Mouse (Mus musculus): ENCODE measurements around the gene Cdhr3. TPM values are rescaled to one million over a fixed set of nuclear protein-coding genes. Genes with fewer than 3 reads are reported as not detected.
"Not testable (repeated sequence)": the region's sequence is repeated elsewhere in the genome, so short reads cannot be mapped to it uniquely, and the experiment has no call there.

The Cdhr3 gene
- total RNA-seq, 2 experiments from 2014 or later = 0.66 to 2.3 TPM

DNA sequence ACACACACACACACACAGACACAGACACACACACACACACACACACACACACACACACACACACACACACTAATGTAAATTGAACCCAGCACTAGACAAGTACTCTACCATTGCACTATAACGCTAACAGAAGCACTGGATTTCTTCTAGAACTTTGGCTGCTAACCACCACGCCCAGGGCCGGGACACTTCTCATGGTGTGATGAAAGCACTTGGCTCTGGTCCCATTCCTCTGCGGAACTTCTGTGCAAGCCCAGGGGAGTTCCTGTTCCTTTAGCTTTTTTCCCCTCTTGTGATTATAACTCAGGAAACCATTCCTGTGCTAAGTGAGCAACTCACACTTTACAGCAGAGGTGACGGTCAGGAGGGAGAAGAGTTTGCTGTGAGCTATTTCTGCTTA, 9.3 kb downstream of the Cdhr3 start:
- DNase-seq (ENCODE audit: extremely low spot score in 1 of 2, low spot score in 1 of 2) = no peak

DNA sequence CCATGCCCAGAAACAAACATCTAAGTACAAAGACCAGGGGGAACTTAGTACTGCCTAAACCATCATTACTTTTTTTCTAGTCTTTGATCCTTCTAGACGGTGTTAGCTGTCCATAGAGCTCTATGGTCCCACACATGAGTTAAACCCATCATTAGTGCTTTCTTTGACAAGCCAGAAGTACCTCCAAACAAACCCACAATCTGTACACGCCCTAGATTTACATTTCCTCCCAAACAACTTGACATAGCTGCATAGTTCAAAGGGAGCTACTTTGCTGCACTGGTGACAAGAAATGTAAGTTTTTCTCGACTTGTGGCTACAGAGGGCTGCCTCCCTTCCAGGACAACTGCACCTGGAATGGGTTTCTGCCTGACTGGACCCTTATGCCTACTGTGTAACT, 16.4 kb downstream of the Cdhr3 start:
- no peak for DNase-seq (ENCODE audit: extremely low spot score in 1 of 2, low spot score in 1 of 2)

DNA sequence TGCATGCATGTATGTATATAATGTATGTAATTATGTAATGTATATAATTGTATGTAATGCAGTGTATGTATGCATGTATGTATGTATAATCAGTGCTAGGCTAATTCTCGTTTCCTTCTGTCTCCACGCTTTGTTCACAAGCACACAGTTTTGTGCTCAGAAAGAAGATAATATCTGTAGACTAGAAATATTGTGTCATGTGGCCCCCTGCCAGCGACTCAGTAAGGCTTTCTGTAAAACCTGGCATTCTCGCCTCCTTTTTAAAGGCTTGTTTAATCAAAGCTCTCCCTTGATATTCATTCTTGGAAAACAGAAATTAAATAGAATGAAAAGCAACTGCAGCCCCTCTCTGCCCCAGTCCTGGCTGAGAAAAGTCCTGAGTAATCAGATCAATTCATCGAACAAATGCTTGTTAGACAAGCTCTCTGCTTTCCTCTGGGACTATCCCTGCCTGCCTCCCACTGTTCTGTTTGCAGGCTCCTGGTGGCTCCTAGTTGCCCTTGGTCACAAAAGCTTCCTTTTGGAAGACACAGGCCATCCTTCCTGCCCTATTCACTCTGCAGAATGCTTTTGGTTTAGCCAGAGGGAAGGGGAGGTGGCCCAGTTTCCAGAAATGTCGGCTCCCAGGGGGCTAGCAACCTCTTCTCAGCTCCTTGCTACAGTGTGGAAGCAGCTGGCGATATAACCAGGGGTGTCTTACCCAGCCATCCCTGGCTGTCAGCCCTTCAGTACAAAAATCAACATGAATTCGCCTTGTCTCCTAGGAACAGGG, 20.6 kb downstream of the Cdhr3 start:
- DNase-seq (ENCODE audit: extremely low spot score in 1 of 2, low spot score in 1 of 2) = peak in 1 of 2 experiments; percentile 61

DNA sequence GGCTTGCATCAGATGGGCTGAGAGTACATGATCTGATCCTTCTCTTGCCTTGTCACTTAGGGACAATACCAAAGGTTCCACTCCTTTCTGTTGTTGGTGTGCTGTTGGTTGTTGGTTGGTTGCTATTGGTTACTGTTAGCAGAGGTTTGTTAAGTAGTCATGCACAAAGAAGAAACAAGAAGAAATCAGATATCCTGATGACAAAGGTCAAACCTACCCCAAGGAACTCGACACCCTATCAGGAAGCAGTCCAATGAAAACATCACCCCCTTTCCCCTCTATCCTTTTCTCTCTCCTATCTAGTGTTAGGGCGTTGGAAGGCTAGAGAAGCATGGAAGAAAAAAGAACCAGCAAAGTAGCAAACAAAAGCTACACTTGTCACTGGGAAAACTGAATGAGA, 23.7 kb downstream of the Cdhr3 start:
- no peak for DNase-seq (ENCODE audit: extremely low spot score in 1 of 2, low spot score in 1 of 2)

DNA sequence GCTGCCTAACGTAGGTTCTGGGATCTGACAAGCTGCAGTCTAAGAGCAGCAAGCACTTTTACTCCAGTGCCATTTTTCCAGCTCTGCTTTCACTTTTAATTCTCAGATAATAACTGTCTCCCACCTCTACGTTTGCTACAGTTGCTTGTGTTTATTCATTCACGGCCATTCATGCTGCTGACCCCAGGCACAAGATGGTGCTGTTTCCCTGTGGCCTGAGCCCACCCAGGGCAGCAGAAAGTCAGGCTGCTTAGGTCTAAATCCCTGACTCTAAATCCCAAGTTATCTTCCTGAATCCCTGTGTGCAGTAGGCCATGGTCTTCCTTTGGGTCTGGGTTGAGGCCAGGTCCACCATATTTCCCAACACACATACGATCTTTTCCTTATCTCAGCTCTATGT, 26.3 kb downstream of the Cdhr3 start:
- no peak for DNase-seq (ENCODE audit: extremely low spot score in 1 of 2, low spot score in 1 of 2)

DNA sequence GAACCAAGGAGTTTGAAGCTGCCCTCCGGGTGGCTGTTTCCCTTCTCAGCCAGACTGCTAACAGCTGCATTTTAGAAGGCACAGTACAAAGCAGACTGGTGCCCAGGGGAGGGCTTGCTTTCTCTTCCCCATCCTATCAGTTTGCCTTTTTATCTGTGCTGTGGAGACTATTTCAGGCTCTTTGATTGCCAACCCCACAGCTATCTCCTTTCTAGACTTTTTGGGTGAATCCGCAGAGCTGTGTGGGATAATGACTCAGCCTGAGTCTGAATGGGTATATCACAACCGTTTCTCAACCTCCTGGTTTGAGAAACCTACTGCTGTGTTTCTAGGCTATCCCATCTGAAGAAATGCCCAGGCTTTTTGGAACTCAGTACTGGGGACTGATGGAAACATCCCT, 27.5 kb downstream of the Cdhr3 start:
- DNase-seq (ENCODE audit: extremely low spot score in 1 of 2, low spot score in 1 of 2) = no peak

DNA sequence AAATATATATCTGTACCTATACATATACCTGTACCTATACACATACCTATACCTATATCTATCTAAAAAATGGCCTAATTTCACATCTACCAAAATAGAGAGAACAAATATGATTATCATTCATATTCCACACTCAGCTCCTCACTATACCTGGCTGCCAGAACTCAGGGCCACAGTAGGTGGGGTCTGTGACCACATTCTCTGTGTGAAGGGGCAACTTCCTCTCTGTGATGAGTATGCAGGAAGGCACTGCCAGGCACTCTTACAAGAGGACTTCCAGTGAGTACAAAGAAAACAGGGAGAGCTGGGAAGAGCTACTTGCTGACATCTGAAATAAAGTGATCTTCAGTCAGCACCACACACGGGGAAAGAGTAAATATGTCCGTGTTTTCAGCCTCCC, 28.4 kb downstream of the Cdhr3 start:
- DNase-seq (ENCODE audit: extremely low spot score in 1 of 2, low spot score in 1 of 2) = no peak

DNA sequence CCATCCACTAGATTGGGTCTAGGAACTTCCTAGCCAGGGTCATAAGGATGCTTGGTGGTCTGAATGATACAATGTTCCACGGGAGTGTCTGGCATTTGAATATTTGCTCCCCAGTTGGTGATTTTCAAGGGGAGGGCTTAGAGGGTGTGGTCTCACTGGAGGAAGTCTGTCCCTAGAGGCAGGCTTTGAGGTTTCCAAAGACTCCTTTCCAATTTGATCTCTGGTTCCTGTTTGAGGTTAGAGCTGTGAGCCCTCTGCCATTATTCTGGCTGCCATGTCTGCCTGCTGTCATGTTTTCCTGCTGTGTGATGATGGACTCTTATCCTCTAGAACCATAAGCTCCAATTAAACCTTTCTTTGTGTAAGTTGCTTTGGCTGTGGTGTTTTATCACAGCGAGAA, 29.4 kb downstream of the Cdhr3 start:
- DNase-seq (ENCODE audit: extremely low spot score in 1 of 2, low spot score in 1 of 2) = no peak

DNA sequence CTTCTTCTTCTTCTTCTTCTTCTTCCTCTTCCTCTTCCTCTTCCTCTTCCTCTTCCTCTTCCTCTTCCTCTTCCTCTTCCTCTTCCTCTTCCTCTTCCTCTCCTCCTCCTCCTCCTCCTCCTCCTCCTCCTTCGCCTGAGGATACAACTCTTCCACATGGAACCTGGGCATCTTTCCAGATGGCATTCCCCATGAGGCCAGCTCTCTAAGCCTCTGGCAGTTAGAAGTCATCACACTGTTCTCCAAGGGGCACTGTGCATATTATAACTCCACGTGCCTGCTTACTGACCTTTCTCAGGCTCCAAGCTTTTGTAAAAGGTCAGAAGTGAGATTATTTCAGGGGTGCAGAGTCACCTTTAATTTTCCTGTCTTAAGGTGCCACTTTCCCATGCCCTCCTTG, 30.3 kb downstream of the Cdhr3 start:
- DNase-seq (ENCODE audit: extremely low spot score in 1 of 2, low spot score in 1 of 2) = not testable (repeated sequence)

DNA sequence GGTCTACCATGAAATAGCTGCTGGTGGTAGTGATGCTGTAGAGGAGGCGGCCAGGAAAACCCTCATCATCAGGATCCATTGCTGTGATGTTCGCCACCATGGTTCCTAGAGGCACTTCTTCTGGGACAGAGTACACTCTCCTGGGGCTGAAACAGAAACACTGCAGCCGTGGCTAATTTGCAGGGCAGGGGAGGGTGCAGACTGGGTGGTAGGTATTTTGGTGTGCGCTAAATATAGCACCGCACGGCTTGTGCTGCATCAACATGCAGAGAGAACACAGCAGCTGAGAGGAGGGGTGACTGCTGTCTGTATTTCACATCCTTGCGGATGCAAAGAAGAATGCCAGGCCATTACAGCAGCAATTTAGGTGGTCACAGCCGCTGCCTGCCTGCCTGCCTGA, 31.0 kb downstream of the Cdhr3 start:
- no peak for DNase-seq (ENCODE audit: extremely low spot score in 1 of 2, low spot score in 1 of 2)

DNA sequence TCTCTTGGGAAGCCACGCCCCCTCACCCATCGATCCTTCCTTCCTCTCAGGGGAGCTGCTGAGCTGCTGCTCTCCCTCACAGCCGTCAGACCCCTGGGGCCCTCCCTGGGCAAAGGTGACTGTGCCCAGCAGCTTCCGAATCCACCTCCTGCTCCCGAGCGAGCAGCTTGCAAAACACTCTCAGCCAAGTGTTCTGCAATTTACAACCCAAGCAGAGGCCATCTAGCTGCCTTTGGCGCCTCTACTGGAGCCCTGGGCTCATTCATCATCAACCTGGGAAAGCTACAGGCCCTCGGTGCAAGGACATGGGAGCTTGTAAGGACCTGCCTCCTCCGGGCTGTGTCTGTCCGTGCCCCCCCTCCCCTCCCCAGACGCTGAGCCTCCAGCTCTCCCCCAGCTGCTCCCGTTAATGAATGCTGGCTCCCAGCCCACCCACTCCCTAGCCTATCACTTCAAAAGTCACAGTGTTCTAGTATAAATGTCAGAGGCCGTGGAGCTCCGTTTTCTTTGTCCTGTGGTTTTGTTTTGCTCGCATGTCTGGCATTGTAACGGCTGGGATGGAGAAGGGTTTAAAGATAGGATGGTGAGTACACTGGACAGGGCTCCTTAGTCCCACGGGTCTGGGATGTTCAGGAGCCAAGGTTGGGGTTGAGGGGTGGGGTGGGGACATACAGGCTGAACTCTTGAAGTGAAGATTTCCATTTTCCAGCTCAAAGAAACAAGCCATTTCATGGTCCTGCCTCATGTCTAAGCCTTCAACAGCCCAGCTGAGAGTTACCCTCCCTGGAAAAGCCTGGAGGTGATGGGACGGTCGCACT, 35.2 kb downstream of the Cdhr3 start:
- DNase-seq (ENCODE audit: extremely low spot score in 1 of 2, low spot score in 1 of 2) = no peak

DNA sequence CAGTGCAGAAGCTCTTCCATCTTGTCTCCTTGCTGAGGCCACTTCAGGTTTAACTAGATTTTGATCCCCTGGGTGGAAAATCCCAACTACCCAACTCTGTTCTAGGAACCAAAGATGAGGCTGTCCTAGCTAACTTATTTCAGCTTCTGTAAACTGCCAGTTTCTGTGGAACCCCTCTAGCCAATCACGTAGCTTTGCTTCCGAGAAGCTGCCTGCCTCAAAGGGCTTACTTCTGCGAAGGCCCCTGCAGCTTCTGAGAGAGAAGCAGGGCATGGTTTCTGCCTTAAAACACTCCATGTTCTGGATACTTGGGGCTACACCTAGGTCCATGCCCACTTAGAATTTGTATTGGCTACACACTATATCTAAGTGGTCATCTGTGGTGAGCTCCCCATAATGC, 36.1 kb downstream of the Cdhr3 start:
- no peak for DNase-seq (ENCODE audit: extremely low spot score in 1 of 2, low spot score in 1 of 2)

DNA sequence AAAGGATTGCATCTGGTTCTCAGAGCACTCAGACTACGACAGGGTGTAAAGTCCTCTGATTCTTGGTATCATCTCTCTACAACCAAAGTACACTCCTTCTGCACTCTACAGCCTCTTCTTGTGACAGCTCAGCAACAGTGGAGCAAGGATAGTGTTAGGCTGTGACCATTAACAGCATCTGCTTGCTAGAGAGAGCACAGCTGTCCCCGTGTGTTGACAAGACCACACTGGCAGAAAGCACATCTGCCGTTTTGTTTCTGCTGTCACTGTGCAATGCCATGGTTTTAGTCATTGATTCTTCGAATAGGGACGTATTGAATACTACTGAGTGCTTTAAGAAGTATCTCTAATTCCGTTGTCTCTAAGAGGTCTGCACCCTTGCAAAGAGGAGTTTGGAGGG, 36.6 kb downstream of the Cdhr3 start:
- DNase-seq (ENCODE audit: extremely low spot score in 1 of 2, low spot score in 1 of 2) = no peak

DNA sequence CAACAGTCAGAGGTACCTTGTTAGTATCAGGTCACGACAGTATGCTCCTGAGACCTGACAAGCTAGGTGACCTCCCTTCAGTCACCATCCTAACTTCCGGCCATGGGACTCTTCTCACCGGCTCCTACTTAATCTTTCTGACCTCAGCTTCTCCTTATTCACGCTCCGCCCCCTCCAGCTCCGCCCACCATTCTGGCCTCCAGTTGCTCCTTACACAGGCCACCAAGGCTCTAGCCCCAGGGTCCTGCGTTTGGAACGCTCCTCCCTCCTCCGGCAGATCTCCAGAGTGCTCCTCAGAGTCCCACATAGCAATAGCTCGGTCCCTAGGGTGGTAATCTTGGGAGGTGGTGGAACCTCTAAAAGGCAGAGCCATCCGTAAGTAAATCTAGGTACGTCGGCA, 38.9 kb downstream of the Cdhr3 start:
- no peak for DNase-seq (ENCODE audit: extremely low spot score in 1 of 2, low spot score in 1 of 2)

DNA sequence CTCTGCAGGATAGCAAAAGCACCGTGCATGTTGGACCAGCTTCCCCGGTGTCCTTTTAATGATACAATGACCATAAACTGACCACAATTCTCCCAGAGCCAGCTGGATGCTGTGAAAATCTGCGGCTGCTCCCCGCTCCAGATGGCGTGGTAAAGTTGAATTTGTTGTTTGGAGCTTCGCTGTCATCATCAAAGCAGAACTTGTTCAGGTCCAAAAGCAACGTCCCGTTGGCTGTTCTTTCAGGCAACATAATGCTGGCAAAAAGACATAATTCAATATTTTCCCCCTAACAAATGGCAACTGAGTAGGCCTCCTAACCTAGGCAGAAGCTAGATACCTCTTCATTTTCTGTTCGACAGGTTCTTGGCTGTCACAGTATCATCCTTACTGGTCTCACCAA, 39.4 kb downstream of the Cdhr3 start:
- DNase-seq (ENCODE audit: extremely low spot score in 1 of 2, low spot score in 1 of 2) = no peak

DNA sequence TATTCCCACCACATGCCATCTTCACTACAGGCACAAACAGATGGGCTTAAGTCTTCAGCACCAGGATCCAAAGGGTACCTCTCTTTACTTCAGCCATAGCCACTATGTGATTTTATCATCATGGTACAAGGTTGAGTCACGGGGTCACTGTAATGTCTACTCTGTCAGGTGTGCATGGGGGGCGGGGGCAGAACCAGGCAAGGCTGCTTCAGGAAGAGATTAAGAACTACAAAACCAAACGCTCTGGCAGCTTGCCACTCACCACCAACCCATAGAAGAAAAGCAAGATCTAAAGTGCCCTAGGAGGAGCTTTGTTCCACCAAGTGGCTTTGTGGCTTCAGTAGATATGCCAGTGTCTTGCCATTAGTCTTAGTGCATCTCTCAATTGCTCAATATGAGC, 44.3 kb downstream of the Cdhr3 start:
- DNase-seq (ENCODE audit: extremely low spot score in 1 of 2, low spot score in 1 of 2) = no peak

DNA sequence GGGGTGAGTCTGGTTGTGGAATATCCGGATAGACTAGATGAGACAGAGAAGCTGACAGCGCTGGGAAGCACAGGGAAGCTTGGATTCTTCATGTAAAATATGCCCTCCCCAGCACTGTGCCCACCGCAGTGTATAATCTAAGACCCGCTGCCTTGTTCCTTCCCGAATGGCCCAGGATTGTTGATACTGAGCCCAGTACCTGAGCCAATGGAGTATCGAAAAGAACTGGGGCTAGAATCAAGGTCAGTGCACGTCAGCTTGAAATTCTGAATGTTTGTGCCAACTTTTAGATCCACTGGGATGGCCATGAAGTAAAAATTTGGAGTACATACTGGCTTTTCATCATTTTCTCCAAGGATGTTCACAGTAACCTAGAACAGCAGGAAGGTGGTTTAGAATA, 46.2 kb downstream of the Cdhr3 start:
- DNase-seq (ENCODE audit: extremely low spot score in 1 of 2, low spot score in 1 of 2) = no peak

DNA sequence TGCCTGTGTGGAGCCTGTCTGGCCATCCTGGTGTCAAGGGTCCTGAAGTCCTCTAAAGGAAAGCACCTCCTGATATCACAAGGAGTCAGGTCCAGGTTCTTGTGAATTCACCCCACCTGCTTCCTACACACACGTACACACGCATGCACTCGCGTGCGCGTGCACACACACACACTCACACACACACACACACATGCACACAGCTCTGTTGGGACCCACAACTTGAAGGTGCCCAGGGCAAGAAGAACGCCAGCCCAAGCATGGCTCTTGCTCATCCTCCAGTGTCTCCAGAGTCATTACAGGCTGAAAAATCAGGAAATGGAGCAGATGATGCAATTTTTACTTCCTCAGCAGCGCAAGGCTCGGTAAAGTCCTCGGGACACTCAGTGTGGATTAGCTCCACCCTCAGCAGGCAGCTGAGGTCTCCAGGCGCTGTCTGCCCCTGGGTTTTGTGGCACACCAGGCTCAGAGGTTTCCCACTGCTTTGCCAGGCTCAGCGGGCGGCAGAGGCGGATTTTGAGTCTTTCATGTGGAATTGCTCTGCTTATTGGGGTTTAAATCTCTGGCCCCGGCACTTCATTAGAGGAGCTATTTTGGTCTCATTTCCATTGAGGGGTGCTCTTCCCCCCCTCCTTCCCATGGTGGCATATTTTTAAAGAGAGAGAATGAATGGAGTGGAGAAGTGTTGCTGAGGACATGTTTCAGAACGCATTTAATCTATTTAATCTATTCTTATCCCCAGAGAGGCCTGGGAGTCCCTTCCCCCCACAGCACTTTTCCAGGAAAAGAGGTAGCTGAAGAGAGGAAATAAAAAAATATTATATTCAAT, 46.9 kb downstream of the Cdhr3 start:
- no peak for DNase-seq (ENCODE audit: extremely low spot score in 1 of 2, low spot score in 1 of 2)

DNA sequence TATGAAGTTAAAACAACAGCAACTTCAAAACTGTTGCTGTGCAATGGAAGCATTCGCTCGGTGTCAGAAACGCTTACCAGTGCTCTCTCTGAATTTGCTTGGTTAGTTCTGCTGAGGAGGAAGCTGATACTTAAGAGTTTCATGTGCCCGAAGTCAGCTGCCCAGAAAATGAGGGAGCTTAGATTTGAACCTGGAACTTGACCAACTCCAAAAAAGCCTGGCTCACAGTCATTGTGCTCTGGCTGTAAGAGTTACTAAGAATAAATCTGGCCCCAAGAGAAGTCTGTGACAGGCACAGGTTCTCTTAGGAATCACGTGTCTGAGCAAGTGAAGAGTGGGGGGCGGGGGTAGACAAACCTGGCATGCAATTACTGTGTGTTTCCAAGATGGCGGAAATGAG, 51.2 kb downstream of the Cdhr3 start:
- no peak for DNase-seq (ENCODE audit: extremely low spot score in 1 of 2, low spot score in 1 of 2)

DNA sequence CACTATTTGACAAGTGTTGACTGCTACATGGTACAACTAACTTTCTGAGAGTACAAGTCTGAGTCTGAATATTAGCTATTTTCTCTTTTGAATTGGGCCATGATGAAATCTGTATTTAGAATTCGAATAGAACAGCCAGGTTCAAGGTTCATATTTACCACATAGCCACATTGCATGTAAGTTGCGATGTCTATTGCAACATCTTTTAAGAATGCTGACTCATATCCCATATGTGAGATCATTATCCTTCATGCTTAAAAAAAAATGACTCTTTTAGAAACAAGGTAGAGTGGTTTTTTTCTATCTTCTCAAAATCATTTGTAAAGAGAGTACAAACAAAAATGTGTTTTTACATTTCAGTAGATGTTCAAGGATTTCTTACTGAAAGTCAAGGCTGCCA, 51.9 kb downstream of the Cdhr3 start:
- no peak for DNase-seq (ENCODE audit: extremely low spot score in 1 of 2, low spot score in 1 of 2)

DNA sequence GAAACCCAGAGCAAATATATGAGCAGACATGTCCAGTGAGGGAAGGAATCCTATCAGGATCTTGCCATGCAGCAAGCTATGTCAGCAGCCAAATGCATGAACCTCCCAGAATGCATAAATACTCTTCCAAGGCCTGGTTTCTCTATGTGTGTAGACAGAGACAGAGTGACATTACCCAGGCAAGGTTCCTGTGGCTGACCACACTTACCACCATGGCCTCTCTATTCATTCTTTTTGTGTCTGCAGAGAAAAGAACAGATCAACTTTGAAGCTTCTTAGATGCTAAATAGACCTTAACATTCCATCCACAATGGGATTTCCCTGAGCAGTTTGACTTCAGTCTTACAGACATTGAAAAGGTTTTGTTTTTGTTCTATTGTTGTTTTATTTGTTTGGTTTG, 54.0 kb downstream of the Cdhr3 start:
- DNase-seq (ENCODE audit: extremely low spot score in 1 of 2, low spot score in 1 of 2) = no peak
